Mouse (Mus musculus) embryonic facial prominence, embryonic 14.5 days (tissue): ENCODE data around the gene Fbxw2. TPM values are rescaled to one million over a fixed set of nuclear protein-coding genes. Genes with fewer than 3 reads are reported as not detected.
"Not testable (repeated sequence)": the region's sequence is repeated elsewhere in the genome, so short reads cannot be mapped to it uniquely, and the experiment has no call there.

Source experiments
- ATAC-seq: fragments of 200-750 bp; cut with Nextera tagmentation; 2 replicates; pipeline ENCODE4 v1.8.0; 2017; ENCODE audit warnings: low read depth, moderate number of reproducible peaks, moderate TSS enrichment
- DNase-seq: peaks from one replicate; pipeline ENCODE4 v3.0.0-alpha.2; 2015; ENCODE audit warnings: low spot score
- H3K27ac ChIP-seq: fragments of 300-500 bp; sonication (generic); replicated peaks from 2 replicates; pipeline ENCODE4 v1.5.1; 2014; ENCODE audit warnings: low read depth, mild to moderate bottlenecking, low read length, moderate library complexity
- H3K27me3 ChIP-seq: fragments of 300-500 bp; sonication (generic); replicated peaks from 2 replicates; pipeline ENCODE4 v1.6.1; 2014; ENCODE audit warnings: low read length; ENCODE audit not compliant: control insufficient read depth, insufficient read depth
- H3K36me3 ChIP-seq: fragments of 300-500 bp; sonication (generic); 2 replicates; pipeline ENCODE4 v1.6.1; 2014; ENCODE audit warnings: low read length, mixed read lengths; ENCODE audit not compliant: control insufficient read depth, insufficient read depth
- H3K4me1 ChIP-seq: fragments of 300-500 bp; sonication (generic); 2 replicates; pipeline ENCODE4 v1.6.1; 2014; ENCODE audit warnings: antibody characterized with exemption, low read length; ENCODE audit not compliant: control insufficient read depth, insufficient read depth
- H3K4me2 ChIP-seq: fragments of 300-500 bp; sonication (generic); 2 replicates; pipeline ENCODE4 v1.6.1; 2014; ENCODE audit warnings: low read depth, mild to moderate bottlenecking, low read length, moderate library complexity, mixed read lengths
- H3K4me3 ChIP-seq: fragments of 300-500 bp; sonication (generic); 2 replicates; pipeline ENCODE4 v1.5.1; 2014; ENCODE audit warnings: low read depth, mild to moderate bottlenecking, low read length
- H3K9ac ChIP-seq: fragments of 300-500 bp; sonication (generic); 2 replicates; pipeline ENCODE4 v1.6.1; 2014; ENCODE audit warnings: low read depth, mild to moderate bottlenecking, low read length, moderate library complexity, mixed read lengths
- H3K9me3 ChIP-seq: fragments of 300-500 bp; sonication (generic); 2 replicates; pipeline ENCODE4 v1.6.1; 2016; ENCODE audit warnings: low read length; ENCODE audit not compliant: control insufficient read depth
- WGBS: fragments of 180-500 bp; shearing (Covaris S2); extraction: QIAGEN DNeasy Blood & Tissue Kit; methylation state at CpG from one replicate; pipeline ENCODE4 v1.1.7; 2014; 5-methylcytosine and 5-hydroxymethylcytosine counted together
- polyA plus RNA-seq: library from polyadenylated mRNA; unstranded; fragments of >200 nt; fragmentation: Nextera tagmentation; extraction: Ambion mirVana; gene quantifications from 2 replicates; pipeline ENCODE4 v1.2.1, GENCODE M21; 2014

Gene Fbxw2
- polyA plus RNA-seq, 1 experiment from 2014 or later: 64.1 TPM

GRCm38 (mm10) chr2:34843211-34843939, 17.3 kb upstream of the Fbxw2 start:
- no peak for DNase-seq
- no peaks in the 10 kb centered on the region for H3K27me3 ChIP-seq
- H3K4me2 ChIP-seq: no peak overlapping the region
- H3K27ac ChIP-seq: no peak overlapping the region
- H3K36me3 ChIP-seq: no peaks in the 10 kb centered on the region
- no peaks in the 10 kb centered on the region for H3K9me3 ChIP-seq
- no peaks in the 10 kb centered on the region for H3K4me1 ChIP-seq
- 83% methylated on average over 11 of the region's 11 CpGs for WGBS
- H3K9ac ChIP-seq: no peak overlapping the region
- H3K4me3 ChIP-seq: no peak overlapping the region
- no peak for ATAC-seq

GRCm38 (mm10) chr2:34841706-34842105, 15.6 kb upstream of the Fbxw2 start:
- H3K27me3 ChIP-seq: no peaks in the 10 kb centered on the region
- 89% methylated on average over 8 of the region's 8 CpGs for WGBS
- H3K9me3 ChIP-seq: no peaks in the 10 kb centered on the region
- no peak overlapping the region for H3K9ac ChIP-seq
- ATAC-seq (no peak), DNase-seq (no peak)
- H3K4me1 ChIP-seq: no peaks in the 10 kb centered on the region
- H3K36me3 ChIP-seq: no peaks in the 10 kb centered on the region
- H3K27ac ChIP-seq: no peak overlapping the region
- H3K4me2 ChIP-seq: no peak overlapping the region
- H3K4me3 ChIP-seq: no peak overlapping the region

- H3K4me1 ChIP-seq, H3K27ac ChIP-seq, H3K9me3 ChIP-seq, ATAC-seq, DNase-seq, H3K9ac ChIP-seq, H3K36me3 ChIP-seq, H3K4me2 ChIP-seq, H3K4me3 ChIP-seq, H3K27me3 ChIP-seq: not testable (repeated sequence)
- 82% methylated on average over 5 of the region's 5 CpGs for WGBS
Observed at GRCm38 (mm10) chr2:34840143-34840542, 14.0 kb upstream of the Fbxw2 start.

- DNase-seq: no peak
- Histone ChIP-seq H3K4me1 (no peaks in the 10 kb centered on the region), H3K27ac (no peak overlapping the region), H3K36me3 (no peaks in the 10 kb centered on the region), H3K27me3 (no peaks in the 10 kb centered on the region), H3K4me3 (no peak overlapping the region), H3K9ac (no peak overlapping the region), H3K9me3 (no peaks in the 10 kb centered on the region), H3K4me2 (no peak overlapping the region)
- no peak for ATAC-seq
- 70% methylated on average over 3 of the region's 3 CpGs for WGBS
Observed at GRCm38 (mm10) chr2:34835669-34836068, 9.6 kb upstream of the Fbxw2 start.

GRCm38 (mm10) chr2:34833624-34834023, 7.5 kb upstream of the Fbxw2 start:
- H3K4me2 ChIP-seq: no peak overlapping the region
- no peak overlapping the region for H3K27ac ChIP-seq
- H3K36me3 ChIP-seq: no peaks in the 10 kb centered on the region
- H3K9me3 ChIP-seq: peaks cover 13% of the 10 kb centered on the region
- DNase-seq (no peak), ATAC-seq (no peak)
- no peak overlapping the region for H3K4me3 ChIP-seq
- no peaks in the 10 kb centered on the region for H3K27me3 ChIP-seq
- 87% methylated on average over 17 of the region's 17 CpGs for WGBS
- no peaks in the 10 kb centered on the region for H3K4me1 ChIP-seq
- no peak overlapping the region for H3K9ac ChIP-seq

GRCm38 (mm10) chr2:34832766-34833457, 6.8 kb upstream of the Fbxw2 start, which contains the start of gene Gm34653:
Gene Gm34653 (plus strand): TSS chr2:34833007.
- H3K4me1 ChIP-seq, H3K27ac ChIP-seq, ATAC-seq, H3K27me3 ChIP-seq, H3K9ac ChIP-seq, H3K36me3 ChIP-seq, DNase-seq, H3K4me2 ChIP-seq, H3K4me3 ChIP-seq: not testable (repeated sequence)
- H3K9me3 ChIP-seq: peaks cover 13% of the 10 kb centered on the region
- 71% methylated on average over 11 of the region's 11 CpGs for WGBS

GRCm38 (mm10) chr2:34830066-34830465, 4.0 kb upstream of the Fbxw2 start:
- H3K4me1 ChIP-seq, H3K27ac ChIP-seq, ATAC-seq, H3K9ac ChIP-seq, H3K27me3 ChIP-seq, H3K4me2 ChIP-seq, H3K36me3 ChIP-seq, DNase-seq, H3K4me3 ChIP-seq: not testable (repeated sequence)
- peaks cover 13% of the 10 kb centered on the region for H3K9me3 ChIP-seq
- 93% methylated on average over 17 of the region's 17 CpGs for WGBS

GRCm38 (mm10) chr2:34828026-34828425, 1.9 kb upstream of the Fbxw2 start:
- Histone ChIP-seq H3K36me3 (no peaks in the 10 kb centered on the region), H3K4me1 (peaks cover 10% of the 10 kb centered on the region), H3K9me3 (peaks cover 13% of the 10 kb centered on the region), H3K9ac (no peak overlapping the region), H3K4me3 (no peak overlapping the region), H3K27ac (no peak overlapping the region), H3K27me3 (no peaks in the 10 kb centered on the region), H3K4me2 (no peak overlapping the region)
- DNase-seq (no peak), ATAC-seq (no peak)
- 83% methylated on average over 1 of the region's 1 CpGs for WGBS
